Mouse (Mus musculus) ovary, postnatal 10 days (tissue): ENCODE data around the gene Ngf.

Experiments
- DNase-seq: peaks from one replicate; pipeline ENCODE4 v3.0.0; 2022; ENCODE audit warnings: low spot score

Gene Ngf

GRCm38 (mm10) chr3:102507666-102508260 is 38.0 kb downstream of the Ngf start:
- DNase-seq = no peak

- no peak for DNase-seq
Observed at GRCm38 (mm10) chr3:102508455-102508854, 38.7 kb downstream of the Ngf start.

GRCm38 (mm10) chr3:102509601-102510000 is 39.9 kb downstream of the Ngf start:
- DNase-seq = no peak

GRCm38 (mm10) chr3:102516937-102517336 is 47.2 kb downstream of the Ngf start:
- no peak for DNase-seq

- no peak for DNase-seq
Observed at GRCm38 (mm10) chr3:102521061-102521460, 51.3 kb downstream of the Ngf start.

GRCm38 (mm10) chr3:102523711-102524110 is 54.0 kb downstream of the Ngf start:
- no peak for DNase-seq

GRCm38 (mm10) chr3:102524951-102525350 is 55.2 kb downstream of the Ngf start:
- DNase-seq = no peak

GRCm38 (mm10) chr3:102525856-102526255 is 56.1 kb downstream of the Ngf start:
- no peak for DNase-seq

- peak; percentile 37 for DNase-seq
Observed at GRCm38 (mm10) chr3:102526481-102526880, 56.8 kb downstream of the Ngf start.

GRCm38 (mm10) chr3:102534744-102535143 is 65.0 kb downstream of the Ngf start:
- DNase-seq = no peak

GRCm38 (mm10) chr3:102543646-102544045 is 73.9 kb downstream of the Ngf start:
- DNase-seq = no peak

GRCm38 (mm10) chr3:102547536-102547935 is 77.8 kb downstream of the Ngf start:
- no peak for DNase-seq

- no peak for DNase-seq
Observed at GRCm38 (mm10) chr3:102553935-102554670, 84.4 kb downstream of the Ngf start.

- DNase-seq = no peak
Observed at GRCm38 (mm10) chr3:102556108-102556507, 86.4 kb downstream of the Ngf start.

- DNase-seq = no peak
Observed at GRCm38 (mm10) chr3:102556645-102557044, 86.9 kb downstream of the Ngf start.
